Mouse (Mus musculus): Measurements from ENCODE around the gene Metap1d. TPM values are rescaled to one million over a fixed set of nuclear protein-coding genes. Genes with fewer than 3 reads are reported as not detected.

Metap1d gene
- total RNA-seq (2015; ENCODE audit: low replicate concordance) (1.3 and 6.3 TPM in 2 replicates), total RNA-seq (2017; ENCODE audit: low replicate concordance) (5.9 and 8.4 TPM in 2 replicates)

- peak; percentile 98 for ATAC-seq (replicated peaks; ENCODE audit: low FRiP score, poor library complexity, severe bottlenecking)
Measured at GRCm38 (mm10) chr2:71453161-71453916, at the start of gene Metap1d. Metap1d (plus strand) TSS chr2:71453276.

- no peak for ATAC-seq (replicated peaks; ENCODE audit: low FRiP score, poor library complexity, severe bottlenecking)
Measured at GRCm38 (mm10) chr2:71405613-71406012, 47.5 kb upstream of the Metap1d start.

- no peak for ATAC-seq (replicated peaks; ENCODE audit: low FRiP score, poor library complexity, severe bottlenecking)
Measured at GRCm38 (mm10) chr2:71418760-71419280, 34.3 kb upstream of the Metap1d start.

DNA sequence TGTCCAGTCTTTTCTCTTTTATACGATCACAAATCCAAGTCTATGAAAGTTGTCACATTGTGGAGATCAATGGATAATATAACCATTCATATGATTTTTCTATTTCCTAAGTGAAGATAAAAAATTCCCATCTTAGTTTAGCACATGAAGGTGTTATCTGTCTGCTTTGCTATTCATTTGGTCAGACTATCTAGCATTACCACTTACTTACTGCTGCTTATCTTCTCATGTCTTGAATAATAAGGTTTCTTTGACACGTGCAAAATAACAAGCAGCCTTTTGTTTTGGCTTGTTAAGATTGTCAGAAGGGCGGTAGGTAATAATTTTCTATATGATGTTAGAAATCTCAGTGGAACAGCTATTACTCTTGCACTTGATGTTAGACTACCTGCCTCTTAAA, 33.7 kb upstream of the Metap1d start:
- no peak for ATAC-seq (replicated peaks; ENCODE audit: low FRiP score, poor library complexity, severe bottlenecking)

DNA sequence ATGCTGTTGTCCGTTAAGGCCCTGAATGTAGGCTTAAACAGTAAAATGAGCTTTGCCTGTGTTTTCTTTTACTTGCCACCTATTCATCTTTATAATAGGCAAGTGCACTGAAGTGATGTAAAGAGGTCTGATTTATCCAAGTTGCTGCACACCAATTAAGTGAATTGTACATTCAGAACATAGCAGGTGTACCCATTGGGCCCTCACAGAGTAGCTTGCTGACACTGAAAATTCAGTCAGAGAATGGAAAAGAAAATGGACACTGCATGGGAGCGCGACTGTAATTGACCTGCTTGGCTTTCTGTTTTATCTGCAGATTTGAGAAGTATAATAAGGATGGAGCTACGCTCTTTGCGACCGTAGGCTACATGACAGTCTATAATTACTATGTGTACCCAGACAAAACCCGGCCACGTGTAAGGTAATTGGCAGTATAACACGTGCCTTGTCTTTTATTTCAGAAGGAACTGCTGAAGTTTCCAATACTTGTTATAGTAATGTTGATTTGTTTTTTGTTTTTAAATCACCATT, 32.1 kb upstream of the Metap1d start:
- no peak for ATAC-seq (replicated peaks; ENCODE audit: low FRiP score, poor library complexity, severe bottlenecking)

- no peak for ATAC-seq (replicated peaks; ENCODE audit: low FRiP score, poor library complexity, severe bottlenecking)
Measured at GRCm38 (mm10) chr2:71424545-71424944, 28.5 kb upstream of the Metap1d start.

DNA sequence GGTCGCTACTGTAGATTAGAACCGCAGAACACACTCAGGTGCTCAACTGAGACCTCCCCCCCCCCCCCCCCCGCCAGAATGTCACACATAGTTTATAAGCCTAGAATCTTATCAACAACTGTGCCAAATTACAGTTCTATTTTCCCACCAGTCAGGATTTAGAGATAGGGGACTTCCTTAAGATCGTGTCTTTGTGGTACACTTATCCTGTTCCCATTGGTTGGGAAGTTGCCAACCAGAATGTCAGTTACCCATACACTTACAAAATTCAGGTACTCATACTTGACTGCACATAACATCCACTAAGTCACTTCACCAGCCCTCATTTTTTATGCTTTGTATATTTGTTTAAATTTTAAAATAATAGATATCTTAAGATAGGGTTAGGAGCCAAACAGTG, 17.6 kb upstream of the Metap1d start:
- ATAC-seq (replicated peaks; ENCODE audit: low FRiP score, poor library complexity, severe bottlenecking): no peak

DNA sequence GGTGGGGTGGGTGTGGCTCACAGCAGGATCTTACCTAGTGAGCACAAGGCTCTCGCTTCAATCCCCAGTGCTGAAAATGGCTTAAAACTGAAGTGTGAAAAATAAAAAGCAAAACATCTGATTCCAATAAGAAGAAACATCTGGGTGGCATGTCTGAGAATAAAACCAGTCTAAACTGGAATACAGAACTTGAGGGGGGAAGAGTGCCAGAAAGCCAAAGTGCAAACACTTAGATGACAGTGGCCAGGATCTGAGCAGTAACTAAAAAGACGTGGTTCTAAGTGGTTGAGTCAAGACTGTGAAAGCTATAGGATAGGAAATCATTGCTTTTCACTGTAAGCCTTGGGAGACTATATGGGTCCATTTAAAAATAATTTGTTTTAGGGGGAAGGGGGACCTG, 9.7 kb upstream of the Metap1d start:
- ATAC-seq (replicated peaks; ENCODE audit: low FRiP score, poor library complexity, severe bottlenecking): no peak

GRCm38 (mm10) chr2:71445536-71446196, 7.4 kb upstream of the Metap1d start:
- ATAC-seq (replicated peaks; ENCODE audit: low FRiP score, poor library complexity, severe bottlenecking): no peak

DNA sequence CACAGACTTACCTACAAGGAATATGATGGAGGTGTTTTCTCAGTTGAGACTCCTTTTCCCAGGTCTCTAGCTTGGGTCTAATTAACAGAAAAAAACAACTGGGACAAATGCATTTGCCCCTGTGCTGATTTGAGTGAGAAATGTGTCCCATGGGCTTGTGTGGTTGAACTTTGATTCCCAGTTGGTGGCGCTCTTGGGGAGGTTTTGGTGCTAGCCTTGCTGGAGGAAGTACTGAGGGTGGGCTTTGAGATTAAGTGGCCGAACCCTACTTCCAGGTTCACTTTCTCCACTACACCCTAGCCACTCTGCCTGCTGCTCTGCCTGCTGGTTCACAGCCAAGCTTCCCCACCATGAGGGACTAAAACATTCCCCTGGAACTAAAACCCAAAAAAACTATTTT, 3.5 kb upstream of the Metap1d start:
- no peak for ATAC-seq (replicated peaks; ENCODE audit: low FRiP score, poor library complexity, severe bottlenecking)

GRCm38 (mm10) chr2:71451761-71452160, 1.3 kb upstream of the Metap1d start:
- ATAC-seq (replicated peaks; ENCODE audit: low FRiP score, poor library complexity, severe bottlenecking): no peak

DNA sequence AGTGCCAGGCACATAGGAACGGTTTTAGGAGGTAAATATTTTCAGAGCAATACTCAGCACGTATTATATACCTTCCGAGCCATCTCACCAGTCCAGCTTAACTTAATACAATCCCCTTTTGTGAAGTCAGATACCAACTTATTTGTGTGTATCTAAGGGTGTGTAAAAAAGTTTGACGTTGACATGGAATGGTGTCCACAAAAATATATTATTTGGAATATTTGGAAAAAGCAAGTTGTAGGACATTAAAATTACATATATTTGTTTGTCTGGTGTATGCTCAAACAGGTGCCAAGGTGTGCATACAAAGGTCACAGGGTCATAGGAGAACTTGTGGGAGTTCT, 813 bp downstream of the Metap1d start:
- no peak for ATAC-seq (replicated peaks; ENCODE audit: low FRiP score, poor library complexity, severe bottlenecking)

DNA sequence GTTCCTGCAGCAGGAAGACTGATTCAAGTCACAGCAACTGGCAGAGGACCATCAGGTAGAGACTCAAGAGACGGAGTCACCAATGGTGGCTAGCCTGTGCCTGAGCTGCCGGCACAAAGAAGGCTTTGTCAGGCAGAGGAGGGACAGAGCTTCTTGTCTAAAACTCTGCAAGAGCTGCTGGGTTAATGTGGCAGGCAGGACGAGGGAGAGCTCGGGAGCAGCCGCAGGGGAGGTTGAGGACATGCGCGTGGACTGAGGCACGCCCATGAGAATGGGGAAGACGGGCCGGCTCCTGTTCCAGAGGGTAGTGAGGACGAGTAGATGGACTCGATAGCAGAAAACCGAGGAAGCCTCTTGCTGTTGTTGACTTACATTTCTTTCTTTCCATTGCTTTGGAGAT, 5.5 kb downstream of the Metap1d start:
- ATAC-seq (replicated peaks; ENCODE audit: low FRiP score, poor library complexity, severe bottlenecking): no peak

GRCm38 (mm10) chr2:71459659-71460058, 6.6 kb downstream of the Metap1d start:
- no peak for ATAC-seq (replicated peaks; ENCODE audit: low FRiP score, poor library complexity, severe bottlenecking)

DNA sequence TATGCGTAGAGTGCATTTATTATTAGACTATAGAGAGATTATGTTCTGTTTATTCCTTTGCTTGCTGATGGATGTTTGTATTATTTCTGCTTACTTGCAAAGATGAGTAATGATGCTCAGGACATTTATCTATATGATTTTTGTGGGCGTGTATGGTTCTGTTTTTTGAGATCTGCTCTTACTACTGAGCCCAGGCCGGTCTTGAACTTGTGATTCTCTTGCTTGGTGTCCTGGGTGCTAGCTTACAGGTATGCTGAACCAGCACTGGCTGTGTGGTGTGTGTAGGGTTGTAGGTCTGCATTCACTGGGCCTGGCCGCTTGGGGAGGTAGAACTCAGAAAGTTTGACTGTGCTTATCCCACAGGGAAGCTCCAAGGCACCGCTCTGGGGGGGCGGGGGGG, 8.1 kb downstream of the Metap1d start:
- ATAC-seq (replicated peaks; ENCODE audit: low FRiP score, poor library complexity, severe bottlenecking): peak; percentile 47; the same call in 1 of the 2 replicates

- ATAC-seq (replicated peaks; ENCODE audit: low FRiP score, poor library complexity, severe bottlenecking): peak; percentile 79
Measured at GRCm38 (mm10) chr2:71461589-71461988, 8.5 kb downstream of the Metap1d start.

GRCm38 (mm10) chr2:71462066-71462465, 9.0 kb downstream of the Metap1d start:
- ATAC-seq (replicated peaks; ENCODE audit: low FRiP score, poor library complexity, severe bottlenecking): no peak

DNA sequence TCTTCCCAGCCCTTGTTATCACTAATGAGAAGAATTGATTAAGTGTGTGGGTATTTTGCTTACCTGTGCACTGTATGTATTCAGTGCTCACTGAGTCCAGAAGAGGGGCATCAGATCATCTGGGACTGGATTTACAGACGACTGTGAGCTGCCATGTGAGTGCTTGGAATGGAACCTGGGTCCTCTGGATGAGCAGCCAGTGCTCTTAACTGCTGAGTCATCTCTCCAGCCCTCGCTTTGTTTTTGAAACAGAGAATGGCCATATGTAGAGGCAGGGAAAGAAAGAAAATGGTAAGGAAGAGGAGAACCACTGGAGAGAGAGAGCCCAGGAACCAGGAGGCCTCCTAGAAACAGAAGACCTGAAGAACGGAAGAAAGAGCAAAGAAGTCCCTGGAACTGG, 9.5 kb downstream of the Metap1d start:
- no peak; the same call in 1 of the 2 replicates for ATAC-seq (replicated peaks; ENCODE audit: low FRiP score, poor library complexity, severe bottlenecking)

DNA sequence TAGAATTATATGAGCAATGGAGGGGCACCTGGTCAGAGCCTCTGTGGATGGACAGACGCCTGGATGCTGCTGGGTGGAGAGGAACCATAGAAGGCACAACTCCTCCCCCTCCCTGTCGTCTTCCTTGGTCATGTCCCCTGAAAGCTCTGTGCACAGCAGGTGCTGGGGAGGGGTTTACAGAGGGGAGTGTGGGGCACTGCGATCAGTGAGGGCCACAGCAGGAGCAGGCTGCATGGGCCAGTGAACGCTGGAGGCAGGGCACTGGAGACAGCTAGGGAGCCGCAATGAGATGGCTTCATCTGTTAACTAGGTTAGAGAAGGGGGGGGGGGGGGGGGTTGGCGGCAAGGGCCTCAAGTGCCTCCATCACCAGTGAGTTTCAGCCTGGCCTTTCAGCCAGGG, 13.0 kb downstream of the Metap1d start:
- no peak for ATAC-seq (replicated peaks; ENCODE audit: low FRiP score, poor library complexity, severe bottlenecking)

DNA sequence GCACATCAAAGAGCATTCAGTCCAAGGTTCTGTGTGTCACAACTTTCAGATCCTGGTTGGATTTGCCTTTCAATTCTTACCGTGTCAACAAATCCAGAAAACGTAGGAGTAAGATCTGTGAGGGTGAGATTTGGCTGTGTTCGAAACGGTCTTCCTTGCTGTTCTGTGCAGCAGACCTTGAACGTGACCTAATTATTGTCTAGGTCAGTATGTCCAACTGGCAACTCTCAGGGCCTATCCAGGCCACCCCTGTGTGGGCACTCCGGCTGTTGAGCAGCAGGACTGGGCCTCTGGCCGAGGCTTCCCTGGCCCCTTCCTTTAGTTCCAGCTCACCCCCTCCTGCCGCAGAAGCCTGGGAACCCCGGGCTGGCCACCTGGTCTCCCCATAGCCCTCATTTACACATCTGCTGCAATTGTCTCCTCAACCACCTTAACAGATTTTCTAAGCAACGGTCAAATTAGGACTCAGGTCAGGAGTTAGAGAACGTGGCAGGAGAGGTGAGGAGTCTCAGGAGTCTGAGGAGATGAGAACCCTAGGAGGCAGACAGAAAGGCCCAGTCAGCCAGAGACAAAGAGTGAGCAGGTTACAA, 13.9 kb downstream of the Metap1d start:
- ATAC-seq (replicated peaks; ENCODE audit: low FRiP score, poor library complexity, severe bottlenecking): no peak

- no peak for ATAC-seq (replicated peaks; ENCODE audit: low FRiP score, poor library complexity, severe bottlenecking)
Measured at GRCm38 (mm10) chr2:71471094-71471493, 18.0 kb downstream of the Metap1d start.
